Mouse (Mus musculus): ENCODE measurements around the gene Lin52.

The Lin52 gene

GRCm38 (mm10) chr12:84468701-84469100, 17.5 kb downstream of the Lin52 start:
- DNase-seq (ENCODE audit: low spot score) = no peak

- DNase-seq (ENCODE audit: low spot score) = no peak
Measured at GRCm38 (mm10) chr12:84478937-84479336, 27.7 kb downstream of the Lin52 start.

- no peak for DNase-seq (ENCODE audit: low spot score)
Measured at GRCm38 (mm10) chr12:84481251-84481650, 30.0 kb downstream of the Lin52 start.

GRCm38 (mm10) chr12:84482778-84483585, 31.8 kb downstream of the Lin52 start:
- DNase-seq (ENCODE audit: low spot score) = no peak

GRCm38 (mm10) chr12:84487324-84488056, 36.3 kb downstream of the Lin52 start:
- DNase-seq (ENCODE audit: low spot score) = no peak

- DNase-seq (ENCODE audit: low spot score) = no peak
Measured at GRCm38 (mm10) chr12:84496795-84497194, 45.6 kb downstream of the Lin52 start.

GRCm38 (mm10) chr12:84500528-84501263, 49.5 kb downstream of the Lin52 start:
- DNase-seq (ENCODE audit: low spot score) = no peak

- no peak for DNase-seq (ENCODE audit: low spot score)
Measured at GRCm38 (mm10) chr12:84501278-84501677, 50.1 kb downstream of the Lin52 start.

GRCm38 (mm10) chr12:84506856-84507255, 55.6 kb downstream of the Lin52 start:
- no peak for DNase-seq (ENCODE audit: low spot score)

- DNase-seq (ENCODE audit: low spot score) = no peak
Measured at GRCm38 (mm10) chr12:84512016-84512415, 60.8 kb downstream of the Lin52 start.

- no peak for DNase-seq (ENCODE audit: low spot score)
Measured at GRCm38 (mm10) chr12:84515486-84515885, 64.3 kb downstream of the Lin52 start.

- DNase-seq (ENCODE audit: low spot score) = no peak
Measured at GRCm38 (mm10) chr12:84516642-84517041, 65.4 kb downstream of the Lin52 start.

- DNase-seq (ENCODE audit: low spot score) = no peak
Measured at GRCm38 (mm10) chr12:84518018-84518417, 66.8 kb downstream of the Lin52 start.

GRCm38 (mm10) chr12:84523728-84524127, 72.5 kb downstream of the Lin52 start:
- DNase-seq (ENCODE audit: low spot score) = no peak

- DNase-seq (ENCODE audit: low spot score) = no peak
Measured at GRCm38 (mm10) chr12:84524147-84525050, 73.2 kb downstream of the Lin52 start.

- DNase-seq (ENCODE audit: low spot score) = no peak
Measured at GRCm38 (mm10) chr12:84525422-84525821, 74.2 kb downstream of the Lin52 start.

- no peak for DNase-seq (ENCODE audit: low spot score)
Measured at GRCm38 (mm10) chr12:84530426-84530825, 79.2 kb downstream of the Lin52 start.

- no peak for DNase-seq (ENCODE audit: low spot score)
Measured at GRCm38 (mm10) chr12:84531906-84532829, 80.9 kb downstream of the Lin52 start.

GRCm38 (mm10) chr12:84532830-84533199, 81.6 kb downstream of the Lin52 start:
- no peak for DNase-seq (ENCODE audit: low spot score)

- no peak for DNase-seq (ENCODE audit: low spot score)
Measured at GRCm38 (mm10) chr12:84533706-84534486, 82.7 kb downstream of the Lin52 start.

Data from testis, postnatal 14 days (tissue).